Mouse (Mus musculus) brain, embryonic 14.5 days (tissue): ENCODE results near the gene Slc38a9.

Experiments used
- CTCF ChIP-seq: fragments of 200-500 bp; IDR thresholded peaks from 2 replicates; pipeline ENCODE4 v1.5.1; 2012; ENCODE audit warnings: inconsistent platforms, mild to moderate bottlenecking, moderate library complexity, borderline replicate concordance; ENCODE audit not compliant: insufficient read depth, insufficient read length; ENCODE audit errors: extremely low read depth
- POLR2A ChIP-seq: fragments of 200-500 bp; IDR thresholded peaks from 2 replicates; pipeline ENCODE4 v1.6.1; 2012; ENCODE audit warnings: mild to moderate bottlenecking, inconsistent platforms, borderline replicate concordance; ENCODE audit not compliant: poor library complexity, insufficient read depth, insufficient read length, severe bottlenecking; ENCODE audit errors: extremely low read depth

DNA sequence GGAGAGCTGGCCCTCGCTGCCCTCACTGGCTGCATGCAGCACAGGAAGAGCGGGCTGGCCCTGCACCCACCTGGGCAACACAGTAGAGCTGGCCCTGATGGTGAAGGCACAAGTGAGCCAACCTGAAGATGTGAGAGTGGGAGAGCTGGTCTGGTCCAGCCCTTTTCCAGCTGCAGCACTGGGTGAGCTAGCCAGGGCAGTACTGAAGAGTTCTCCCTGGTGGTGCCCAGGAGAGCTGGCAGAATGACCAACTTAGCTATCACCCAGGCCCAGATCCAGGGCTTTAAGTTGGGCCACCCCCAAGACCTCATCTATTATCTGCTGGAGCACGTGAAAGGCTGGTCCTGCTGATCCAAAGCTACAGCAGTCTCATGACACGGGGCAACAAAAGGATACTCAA lies 21.4 kb upstream of the Slc38a9 start:
- no peak for TF ChIP-seq POLR2A
- no peak for TF ChIP-seq CTCF
